ENCODE assay signal across 25 mouse cellular contexts in the genomic region with DNA sequence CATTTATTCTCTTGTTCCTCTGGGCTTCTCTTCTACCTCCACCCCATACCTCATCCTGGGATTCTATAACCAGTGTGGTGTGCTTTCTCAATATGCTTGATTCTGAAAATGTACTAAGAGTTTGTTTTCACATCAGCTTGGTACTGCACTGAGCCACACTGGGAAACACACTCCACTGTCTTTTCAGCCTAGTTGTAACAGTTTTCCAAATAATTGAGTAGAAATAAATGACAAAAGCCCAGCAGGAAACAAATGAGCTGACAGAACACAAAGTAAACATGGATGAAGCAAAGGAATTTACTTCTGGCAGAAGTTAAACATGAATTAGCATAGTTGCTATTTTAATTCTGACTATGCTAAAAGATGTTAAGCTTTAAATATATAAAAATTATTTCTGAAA.
A peak's percentile ranks its signal among the peaks of the same experiment; 100 is the strongest.
DNase-seq lines count a peak whose midpoint lies in the region; ATAC-seq and TF ChIP-seq lines count a peak whose summit lies in the region.
"Had no signal": no experiment of that assay in that cellular context is flagged by ENCODE, and none has a peak within 500 bp of the region (broad histone marks: within the 10 kb centered on the region; RNA-seq: fewer than 3 reads in every experiment).

No protein-coding gene starts in this region.

- H3K4me2 ChIP-seq in lung, embryonic 14.5 days, result no peak overlapping the region
- H3K4me2 ChIP-seq in lung, embryonic 16.5 days (ENCODE audit: low read depth, low read length), result no peak overlapping the region
- H3K4me2 ChIP-seq: embryonic facial prominence, embryonic 13.5 days; embryonic facial prominence, embryonic 15.5 days; forebrain, embryonic 13.5 days; forebrain, embryonic 15.5 days had no signal

- no peaks in the 10 kb centered on the region for H3K27me3 ChIP-seq in lung, embryonic 14.5 days (ENCODE audit: insufficient read depth, low read length)
- no peaks in the 10 kb centered on the region for H3K27me3 ChIP-seq in lung, embryonic 16.5 days (ENCODE audit: control insufficient read depth, insufficient read depth, low read depth, low read length)
- H3K27me3 ChIP-seq: CH12.LX; embryonic facial prominence, embryonic 13.5 days; embryonic facial prominence, embryonic 15.5 days; forebrain, embryonic 13.5 days; forebrain, embryonic 15.5 days had no signal

- H3K4me1 ChIP-seq in lung, embryonic 14.5 days (ENCODE audit: insufficient read depth), result no peaks in the 10 kb centered on the region
- H3K4me1 ChIP-seq in lung, embryonic 16.5 days (replicated peaks; ENCODE audit: control insufficient read depth, insufficient read depth, low read length), result no peaks in the 10 kb centered on the region
- H3K4me1 ChIP-seq: embryonic facial prominence, embryonic 13.5 days; embryonic facial prominence, embryonic 15.5 days; forebrain, embryonic 13.5 days; forebrain, embryonic 15.5 days had no signal

- no peak for TF ChIP-seq CTCF in lung, embryonic 14.5 days (IDR thresholded peaks at IDR 0.05; ENCODE audit: low read depth)

- H3K27ac ChIP-seq in lung, embryonic 14.5 days (ENCODE audit: low read depth), result peak overlapping the region; percentile 73
- H3K27ac ChIP-seq in lung, embryonic 16.5 days (ENCODE audit: low read length), result peak overlapping the region; percentile 49; the same call in 1 of the 2 replicates
- H3K27ac ChIP-seq: embryonic facial prominence, embryonic 13.5 days; embryonic facial prominence, embryonic 15.5 days; forebrain, embryonic 13.5 days; forebrain, embryonic 15.5 days had no signal

- no peaks in the 10 kb centered on the region for H3K36me3 ChIP-seq in lung, embryonic 14.5 days (ENCODE audit: insufficient read depth)
- H3K36me3 ChIP-seq in lung, embryonic 16.5 days (ENCODE audit: control insufficient read depth, insufficient read depth, low read length), result no peaks in the 10 kb centered on the region
- H3K36me3 ChIP-seq: embryonic facial prominence, embryonic 13.5 days; embryonic facial prominence, embryonic 15.5 days; forebrain, embryonic 15.5 days; G1E had no signal

- no peaks in the 10 kb centered on the region for H3K9me3 ChIP-seq in lung, embryonic 14.5 days (ENCODE audit: low read depth, low read length)
- H3K9me3 ChIP-seq in lung, embryonic 16.5 days (ENCODE audit: control insufficient read depth, low read length), result no peaks in the 10 kb centered on the region
- H3K9me3 ChIP-seq: embryonic facial prominence, embryonic 13.5 days; embryonic facial prominence, embryonic 15.5 days; forebrain, embryonic 13.5 days; forebrain, embryonic 15.5 days; G1E had no signal

- DNase-seq in lung, embryonic 14.5 days, result peak; percentile 81
- DNase-seq in lung, postnatal 14 days, result no peak
- no peak for DNase-seq in lung, postnatal 10 days
- peak; percentile 14 for DNase-seq in lung, postnatal 36 days
- no peak for DNase-seq in lung, postnatal 4 days
- peak; percentile 66 for DNase-seq in Muller cell, postnatal 12 days (ENCODE audit: inconsistent ontology term)
- DNase-seq: adrenal gland, adult 2 months; adrenal gland, postnatal 10 days; adrenal gland, postnatal 25 days; B cell, adult 2 months; cerebellum, adult 11 months; cerebellum, adult 18-20 months; cerebellum, adult 8-10 months; cerebellum, adult 9-11 months; cerebellum, postnatal 14 days; cerebellum, postnatal 36 days; embryo, embryonic 11 days had no signal

- peak; percentile 79 for ATAC-seq in lung, embryonic 14.5 days (ENCODE audit: insufficient read depth)
- ATAC-seq in lung, embryonic 16.5 days (ENCODE audit: low read depth), result peak; percentile 77
- ATAC-seq: CD4-positive, CD25-positive, alpha-beta regulatory T cell, adult 4 months; forebrain, embryonic 13.5 days; forebrain, embryonic 15.5 days had no signal

- H3K9ac ChIP-seq in lung, embryonic 14.5 days, result no peak overlapping the region
- H3K9ac ChIP-seq in lung, embryonic 16.5 days (ENCODE audit: low read length), result no peak overlapping the region
- H3K9ac ChIP-seq: embryonic facial prominence, embryonic 13.5 days; embryonic facial prominence, embryonic 15.5 days; forebrain, embryonic 13.5 days; forebrain, embryonic 15.5 days had no signal

- H3K4me3 ChIP-seq in lung, embryonic 14.5 days (ENCODE audit: low read depth, low read length), result no peak overlapping the region
- H3K4me3 ChIP-seq in lung, embryonic 16.5 days (ENCODE audit: low read length), result no peak overlapping the region
- H3K4me3 ChIP-seq: embryonic facial prominence, embryonic 13.5 days; embryonic facial prominence, embryonic 15.5 days; forebrain, embryonic 13.5 days; forebrain, embryonic 15.5 days had no signal

Comparison
In these comparisons a context has a peak if more than half of its experiments do, and no peak if none do; other contexts are left out.
1. DNase-seq: peak in lung, embryonic 14.5 days (single experiment), lung, postnatal 36 days (single experiment) and Muller cell, postnatal 12 days (single experiment); none in lung, postnatal 14 days (single experiment), lung, postnatal 10 days (single experiment) and lung, postnatal 4 days (0 of 2).